Mouse (Mus musculus): Measurements from ENCODE around the gene Esam. TPM values are rescaled to one million over a fixed set of nuclear protein-coding genes. Genes with fewer than 3 reads are reported as not detected.

The Esam gene
- 33.1 and 35.7 TPM in 2 replicates for polyA plus RNA-seq (2014; fragmentation: Nextera tagmentation; extraction: Ambion mirVana)

- Histone ChIP-seq H3K4me1 (ENCODE audit: control insufficient read depth, insufficient read depth, low read length) (peaks cover 21% of the 10 kb centered on the region), H3K27ac (ENCODE audit: low read depth, low read length) (no peak within 1 kb of the TSS), H3K36me3 (ENCODE audit: control insufficient read depth, insufficient read depth, low read length) (peaks cover 9% of the 10 kb centered on the region), H3K4me3 (ENCODE audit: low read depth, low read length) (peak within 1 kb of the TSS; percentile 15; the same call in 1 of the 2 replicates), H3K4me2 (ENCODE audit: low read depth) (peak within 1 kb of the TSS; percentile 16; the same call in 1 of the 2 replicates), H3K9me3 (ENCODE audit: control insufficient read depth, low read length) (no peaks in the 10 kb centered on the region), H3K9ac (ENCODE audit: low read length) (no peak within 1 kb of the TSS), H3K27me3 (ENCODE audit: control insufficient read depth, insufficient read depth, low read length) (peaks cover 62% of the 10 kb centered on the region)
- 4% methylated on average over 41 of the region's 41 CpGs for WGBS
- ATAC-seq (ENCODE audit: insufficient read depth, low FRiP score, low TSS enrichment), result no peak
- DNase-seq (ENCODE audit: low spot score), result peak; percentile 35
These were observed at the start of gene Esam for GRCm38 (mm10) chr9:37527396-37528224. TSS of gene Esam (plus strand) at chr9:37528078.

DNA sequence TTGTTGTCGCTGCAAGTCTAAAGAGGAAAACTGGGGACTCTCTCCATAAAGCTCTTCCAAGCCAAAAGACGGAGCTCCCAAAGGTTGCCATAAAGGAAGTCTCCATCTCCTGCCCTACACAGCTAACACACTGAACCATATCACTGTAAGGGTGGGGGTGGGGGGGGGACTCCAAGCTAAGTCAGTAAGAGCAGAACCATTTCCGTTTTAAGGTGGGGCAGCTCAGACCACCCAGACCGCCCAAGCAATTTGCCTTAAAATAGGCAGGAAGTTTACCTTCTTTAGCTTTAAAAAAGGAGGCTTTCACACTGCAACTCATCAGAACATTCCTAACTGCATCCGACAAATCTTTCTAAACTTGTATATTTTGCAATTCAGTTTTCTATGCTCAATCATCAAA, 42.7 kb upstream of the Esam start:
- peaks cover 3% of the 10 kb centered on the region; the same call in 1 of the 2 replicates for H3K4me1 ChIP-seq (ENCODE audit: control insufficient read depth, insufficient read depth, low read length)
- no peak overlapping the region for H3K4me3 ChIP-seq (ENCODE audit: low read depth, low read length)
- DNase-seq (ENCODE audit: low spot score) (no peak), ATAC-seq (ENCODE audit: insufficient read depth, low FRiP score, low TSS enrichment) (no peak)
- no peak overlapping the region for H3K27ac ChIP-seq (ENCODE audit: low read depth, low read length)
- no peak overlapping the region for H3K9ac ChIP-seq (ENCODE audit: low read length)
- H3K4me2 ChIP-seq (ENCODE audit: low read depth), result no peak overlapping the region
- H3K9me3 ChIP-seq (ENCODE audit: control insufficient read depth, low read length), result no peaks in the 10 kb centered on the region
- 56% methylated on average over 5 of the region's 5 CpGs for WGBS
- H3K27me3 ChIP-seq (ENCODE audit: control insufficient read depth, insufficient read depth, low read length), result no peaks in the 10 kb centered on the region
- H3K36me3 ChIP-seq (ENCODE audit: control insufficient read depth, insufficient read depth, low read length), result no peaks in the 10 kb centered on the region

DNA sequence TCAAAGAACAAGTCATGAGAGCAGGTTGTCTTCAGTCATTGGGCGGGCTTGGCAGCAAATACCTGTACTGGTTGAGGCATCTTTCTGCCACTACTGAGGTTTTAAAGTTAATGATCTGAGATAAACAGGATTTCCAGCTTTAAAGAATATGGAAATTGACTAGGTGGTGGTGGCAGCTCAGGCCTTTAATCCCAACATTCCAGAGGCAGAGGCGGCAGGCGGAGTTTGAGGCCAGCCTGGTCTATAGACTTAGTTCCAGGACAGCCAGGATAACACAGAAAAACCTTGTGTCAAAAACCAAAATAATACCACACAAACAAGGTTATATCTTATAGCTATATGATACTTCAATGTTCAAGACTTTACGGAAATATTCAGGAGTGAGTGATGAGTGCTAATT, 39.8 kb upstream of the Esam start:
- Histone ChIP-seq H3K9me3 (ENCODE audit: control insufficient read depth, low read length) (no peaks in the 10 kb centered on the region), H3K4me3 (ENCODE audit: low read depth, low read length) (peak overlapping the region; percentile 99), H3K36me3 (ENCODE audit: control insufficient read depth, insufficient read depth, low read length) (no peaks in the 10 kb centered on the region), H3K27me3 (ENCODE audit: control insufficient read depth, insufficient read depth, low read length) (no peaks in the 10 kb centered on the region), H3K4me1 (ENCODE audit: control insufficient read depth, insufficient read depth, low read length) (peaks cover 11% of the 10 kb centered on the region; the same call in 1 of the 2 replicates), H3K27ac (ENCODE audit: low read depth, low read length) (no peak overlapping the region; the same call in 1 of the 2 replicates), H3K9ac (ENCODE audit: low read length) (peak overlapping the region; percentile 97), H3K4me2 (ENCODE audit: low read depth) (peak overlapping the region; percentile 87)
- ATAC-seq (ENCODE audit: insufficient read depth, low FRiP score, low TSS enrichment) (no peak), DNase-seq (ENCODE audit: low spot score) (no peak)
- WGBS, result 44% methylated on average over 4 of the region's 4 CpGs

- H3K27me3 ChIP-seq (ENCODE audit: control insufficient read depth, insufficient read depth, low read length), result no peaks in the 10 kb centered on the region
- peak within 1 kb of the TSS; percentile 97 for H3K9ac ChIP-seq (ENCODE audit: low read length)
- under 1% methylated on average over 38 of the region's 44 CpGs for WGBS
- H3K4me3 ChIP-seq (ENCODE audit: low read depth, low read length), result peak within 1 kb of the TSS; percentile 99
- peaks cover 11% of the 10 kb centered on the region; the same call in 1 of the 2 replicates for H3K4me1 ChIP-seq (ENCODE audit: control insufficient read depth, insufficient read depth, low read length)
- H3K9me3 ChIP-seq (ENCODE audit: control insufficient read depth, low read length), result no peaks in the 10 kb centered on the region
- DNase-seq (ENCODE audit: low spot score) (peak; percentile 90), ATAC-seq (ENCODE audit: insufficient read depth, low FRiP score, low TSS enrichment) (peak; percentile 98)
- no peaks in the 10 kb centered on the region for H3K36me3 ChIP-seq (ENCODE audit: control insufficient read depth, insufficient read depth, low read length)
- peak within 1 kb of the TSS; percentile 87 for H3K4me2 ChIP-seq (ENCODE audit: low read depth)
- peak within 1 kb of the TSS; percentile 95 for H3K27ac ChIP-seq (ENCODE audit: low read depth, low read length)
These were observed 39.1 kb upstream of the Esam start, which contains the start of gene Msantd2 for GRCm38 (mm10) chr9:37488611-37489396. TSS of gene Msantd2 (plus strand) at chr9:37489319.

DNA sequence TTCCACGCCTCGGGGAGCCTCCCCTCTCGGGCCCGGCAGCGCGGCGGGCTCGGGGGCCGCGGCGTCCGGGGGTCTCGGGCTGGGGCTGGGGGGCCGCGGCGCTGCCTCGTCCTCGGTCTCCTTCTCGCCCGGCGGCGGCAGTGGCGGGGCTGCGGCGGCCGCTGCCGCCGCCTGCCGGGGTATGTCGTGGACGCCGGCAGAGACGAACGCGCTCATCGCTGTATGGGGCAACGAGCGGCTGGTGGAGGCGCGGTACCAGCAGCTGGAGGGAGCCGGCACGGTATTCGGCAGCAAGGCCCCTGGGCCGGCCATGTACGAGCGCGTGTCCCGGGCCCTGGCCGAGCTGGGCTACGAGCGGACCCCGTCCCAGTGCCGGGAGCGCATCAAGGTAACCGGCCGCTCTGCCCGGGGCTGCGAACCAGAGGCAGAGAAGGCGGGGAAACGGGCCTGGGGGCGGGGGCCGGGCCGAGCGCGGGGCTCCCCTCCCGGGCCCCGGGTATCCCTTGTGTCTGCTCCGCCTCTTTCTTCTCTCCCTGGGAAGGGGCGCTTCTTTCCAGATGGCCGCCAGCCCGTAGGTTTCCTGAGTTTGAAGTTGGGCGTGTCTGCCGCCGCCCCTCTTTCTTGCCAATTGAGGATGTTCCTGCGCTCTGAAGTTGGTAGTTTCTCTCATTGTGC, 38.3 kb upstream of the Esam start:
- H3K27ac ChIP-seq (ENCODE audit: low read depth, low read length), result peak overlapping the region; percentile 95
- H3K27me3 ChIP-seq (ENCODE audit: control insufficient read depth, insufficient read depth, low read length), result no peaks in the 10 kb centered on the region
- peaks cover 11% of the 10 kb centered on the region; the same call in 1 of the 2 replicates for H3K4me1 ChIP-seq (ENCODE audit: control insufficient read depth, insufficient read depth, low read length)
- peak overlapping the region; percentile 97 for H3K9ac ChIP-seq (ENCODE audit: low read length)
- no peaks in the 10 kb centered on the region for H3K9me3 ChIP-seq (ENCODE audit: control insufficient read depth, low read length)
- peak overlapping the region; percentile 87 for H3K4me2 ChIP-seq (ENCODE audit: low read depth)
- ATAC-seq (ENCODE audit: insufficient read depth, low FRiP score, low TSS enrichment) (peak; percentile 81), DNase-seq (ENCODE audit: low spot score) (peak; percentile 70)
- no peaks in the 10 kb centered on the region for H3K36me3 ChIP-seq (ENCODE audit: control insufficient read depth, insufficient read depth, low read length)
- WGBS, result under 1% methylated on average over 61 of the region's 75 CpGs
- peak overlapping the region; percentile 99 for H3K4me3 ChIP-seq (ENCODE audit: low read depth, low read length)

- ATAC-seq (ENCODE audit: insufficient read depth, low FRiP score, low TSS enrichment), result no peak
- Histone ChIP-seq H3K4me3 (ENCODE audit: low read depth, low read length) (no peak overlapping the region), H3K4me1 (ENCODE audit: control insufficient read depth, insufficient read depth, low read length) (peaks cover 1% of the 10 kb centered on the region; the same call in 1 of the 2 replicates), H3K27me3 (ENCODE audit: control insufficient read depth, insufficient read depth, low read length) (no peaks in the 10 kb centered on the region), H3K36me3 (ENCODE audit: control insufficient read depth, insufficient read depth, low read length) (no peaks in the 10 kb centered on the region), H3K27ac (ENCODE audit: low read depth, low read length) (no peak overlapping the region), H3K9me3 (ENCODE audit: control insufficient read depth, low read length) (no peaks in the 10 kb centered on the region), H3K4me2 (ENCODE audit: low read depth) (no peak overlapping the region), H3K9ac (ENCODE audit: low read length) (no peak overlapping the region)
- DNase-seq (ENCODE audit: low spot score), result no peak
- WGBS, result 78% methylated on average over 3 of the region's 3 CpGs
These were observed 32.1 kb upstream of the Esam start for GRCm38 (mm10) chr9:37495761-37496160.

GRCm38 (mm10) chr9:37496325-37496724, 31.6 kb upstream of the Esam start:
- Histone ChIP-seq H3K9ac (ENCODE audit: low read length) (no peak overlapping the region), H3K36me3 (ENCODE audit: control insufficient read depth, insufficient read depth, low read length) (no peaks in the 10 kb centered on the region), H3K4me3 (ENCODE audit: low read depth, low read length) (no peak overlapping the region), H3K4me1 (ENCODE audit: control insufficient read depth, insufficient read depth, low read length) (no peaks in the 10 kb centered on the region), H3K27me3 (ENCODE audit: control insufficient read depth, insufficient read depth, low read length) (no peaks in the 10 kb centered on the region), H3K4me2 (ENCODE audit: low read depth) (no peak overlapping the region), H3K9me3 (ENCODE audit: control insufficient read depth, low read length) (no peaks in the 10 kb centered on the region), H3K27ac (ENCODE audit: low read depth, low read length) (no peak overlapping the region)
- no peak for ATAC-seq (ENCODE audit: insufficient read depth, low FRiP score, low TSS enrichment)
- DNase-seq (ENCODE audit: low spot score), result no peak

GRCm38 (mm10) chr9:37500201-37500600, 27.7 kb upstream of the Esam start:
- H3K27ac ChIP-seq (ENCODE audit: low read depth, low read length), result no peak overlapping the region
- ATAC-seq (ENCODE audit: insufficient read depth, low FRiP score, low TSS enrichment) (no peak), DNase-seq (ENCODE audit: low spot score) (no peak)
- H3K9me3 ChIP-seq (ENCODE audit: control insufficient read depth, low read length), result no peaks in the 10 kb centered on the region
- H3K4me3 ChIP-seq (ENCODE audit: low read depth, low read length), result no peak overlapping the region
- H3K36me3 ChIP-seq (ENCODE audit: control insufficient read depth, insufficient read depth, low read length), result no peaks in the 10 kb centered on the region
- no peak overlapping the region for H3K9ac ChIP-seq (ENCODE audit: low read length)
- WGBS, result 79% methylated on average over 3 of the region's 3 CpGs
- H3K27me3 ChIP-seq (ENCODE audit: control insufficient read depth, insufficient read depth, low read length), result no peaks in the 10 kb centered on the region
- no peaks in the 10 kb centered on the region for H3K4me1 ChIP-seq (ENCODE audit: control insufficient read depth, insufficient read depth, low read length)
- H3K4me2 ChIP-seq (ENCODE audit: low read depth), result no peak overlapping the region
